Mouse (Mus musculus) embryonic facial prominence, embryonic 10.5 days (tissue): ENCODE data around the gene Mta1. TPM values are rescaled to one million over a fixed set of nuclear protein-coding genes. Genes with fewer than 3 reads are reported as not detected.
A peak's percentile ranks its signal among the peaks of the same experiment; 100 is the strongest.

Source experiments
- DNase-seq: peaks from one replicate; pipeline ENCODE4 v3.0.0-alpha.2; 2017; ENCODE audit warnings: low spot score
- H3K27ac ChIP-seq: fragments of 300-500 bp; sonication (generic); replicated peaks from 2 replicates; pipeline ENCODE4 v1.5.1; 2016; ENCODE audit warnings: mild to moderate bottlenecking
- H3K27me3 ChIP-seq: fragments of 300-500 bp; sonication (generic); replicated peaks from 2 replicates; pipeline ENCODE4 v1.6.1; 2016; ENCODE audit warnings: low read depth, mild to moderate bottlenecking; ENCODE audit not compliant: poor library complexity, severe bottlenecking
- H3K36me3 ChIP-seq: fragments of 300-500 bp; sonication (generic); replicated peaks from 2 replicates; pipeline ENCODE4 v1.6.1; 2016; ENCODE audit warnings: mild to moderate bottlenecking, moderate library complexity
- H3K4me1 ChIP-seq: fragments of 300-500 bp; sonication (generic); 2 replicates; pipeline ENCODE4 v1.6.1; 2016
- H3K4me3 ChIP-seq: fragments of 300-500 bp; sonication (generic); 2 replicates; pipeline ENCODE4 v1.5.1; 2016; ENCODE audit warnings: mild to moderate bottlenecking, moderate library complexity
- H3K9me3 ChIP-seq: fragments of 300-500 bp; sonication (generic); 2 replicates; pipeline ENCODE4 v1.6.1; 2016; ENCODE audit warnings: mild to moderate bottlenecking
- WGBS: fragments of 180-500 bp; shearing (Covaris S2); methylation state at CpG from one replicate; pipeline ENCODE4 v1.1.7; 2016; 5-methylcytosine and 5-hydroxymethylcytosine counted together
- polyA plus RNA-seq: library from polyadenylated mRNA; unstranded; fragments of >200 nt; fragmentation: Nextera tagmentation; extraction: Ambion mirVana; gene quantifications from 2 replicates; pipeline ENCODE4 v1.2.1, GENCODE M21; 2016

Gene Mta1
- polyA plus RNA-seq, 1 experiment from 2014 or later: 21.0 TPM

DNA sequence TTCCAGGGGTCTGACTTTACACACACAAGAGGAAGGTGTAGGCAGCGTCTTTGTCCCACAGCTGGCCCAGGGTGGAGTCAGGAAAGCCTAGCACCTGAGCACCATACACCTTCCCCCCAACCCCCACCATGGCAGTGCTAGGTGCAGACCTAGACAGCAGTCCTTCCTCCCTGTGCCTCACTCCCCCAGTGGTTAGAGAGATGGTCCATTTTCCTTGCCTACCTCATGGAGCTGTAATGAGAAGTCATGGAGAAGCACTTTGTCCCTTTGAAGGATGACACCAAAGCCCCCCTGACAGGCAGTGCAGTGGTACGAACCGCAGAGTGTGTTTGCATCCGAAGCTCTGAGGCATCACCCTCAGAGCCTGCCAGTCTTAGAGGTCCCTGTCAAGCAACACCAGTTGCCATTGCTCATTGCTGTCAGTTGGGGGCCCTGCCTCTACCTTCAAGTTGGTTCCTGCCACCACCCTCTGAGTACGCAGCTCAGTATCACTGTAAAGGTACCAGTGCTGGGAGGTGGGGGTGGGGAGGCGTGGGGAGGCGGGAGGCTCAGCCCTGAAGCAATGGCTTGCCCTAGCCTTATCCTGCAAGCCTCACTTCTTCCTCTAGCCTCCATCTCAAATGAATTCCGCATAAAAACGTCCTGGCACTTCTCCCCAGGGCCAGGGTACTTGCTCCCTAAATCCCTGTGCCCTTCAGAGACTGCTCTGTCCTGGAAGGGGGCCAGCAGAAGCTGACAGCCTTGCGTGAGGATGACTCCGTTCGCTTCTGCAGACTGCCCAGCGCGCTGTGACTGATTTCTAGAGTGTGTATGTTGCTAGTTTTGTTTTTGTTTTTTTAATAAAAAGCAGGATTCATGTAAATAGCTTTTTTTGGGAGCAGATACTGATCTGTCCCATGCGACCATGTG lies 24.4 kb upstream of the Mta1 start:
- Histone ChIP-seq H3K4me3 (peak overlapping the region; percentile 67), H3K4me1 (peaks cover 27% of the 10 kb centered on the region), H3K27me3 (no peaks in the 10 kb centered on the region), H3K27ac (peak overlapping the region; percentile 89), H3K36me3 (peaks cover 36% of the 10 kb centered on the region), H3K9me3 (no peaks in the 10 kb centered on the region)
- peak; percentile 47 for DNase-seq
- 13% methylated on average over 15 of the region's 15 CpGs for WGBS

DNA sequence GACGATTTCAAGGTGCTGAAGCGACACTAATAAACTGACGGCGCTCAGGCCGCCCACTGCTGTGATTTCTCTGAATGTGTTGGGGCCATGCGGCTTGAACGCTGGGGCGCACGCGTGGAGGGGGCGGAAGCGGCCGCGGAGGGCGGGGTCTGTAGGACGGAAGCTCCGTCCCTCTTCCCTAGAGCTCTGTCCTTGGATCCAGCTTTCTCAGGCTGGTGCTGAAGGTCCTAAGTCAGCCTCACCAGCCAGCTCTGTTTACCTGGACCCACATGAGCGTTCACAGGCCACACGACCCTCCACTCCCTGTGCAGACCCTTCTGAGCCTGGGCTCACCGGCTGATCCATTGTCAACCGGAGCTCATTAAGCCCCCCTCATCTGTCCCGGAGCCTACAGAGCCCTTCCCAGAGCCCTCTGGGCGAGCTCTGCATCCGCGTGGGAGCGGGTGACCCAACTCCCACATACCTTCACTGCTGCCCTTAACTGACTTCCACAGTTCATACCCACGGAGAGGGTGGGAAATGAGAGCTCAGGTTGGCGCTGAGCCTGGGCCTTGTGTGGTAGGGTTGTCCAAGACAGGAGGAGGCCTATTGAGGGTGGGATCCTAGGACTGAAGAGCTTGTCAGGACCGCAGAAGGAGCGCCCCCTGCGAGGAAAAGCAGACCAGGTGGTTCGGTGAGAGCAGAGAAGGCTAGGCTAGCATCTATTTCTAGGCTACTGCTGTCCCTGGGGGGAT lies 23.6 kb upstream of the Mta1 start, which contains the start of gene Tex22:
Tex22 (plus strand) TSS at position 174 of the 734 bp plus-strand sequence.
- H3K4me1 ChIP-seq: peaks cover 27% of the 10 kb centered on the region
- H3K9me3 ChIP-seq: no peaks in the 10 kb centered on the region
- WGBS: 3% methylated on average over 32 of the region's 32 CpGs
- H3K4me3 ChIP-seq: peak within 1 kb of the TSS; percentile 67
- H3K27me3 ChIP-seq: no peaks in the 10 kb centered on the region
- H3K36me3 ChIP-seq: peaks cover 28% of the 10 kb centered on the region
- H3K27ac ChIP-seq: peak within 1 kb of the TSS; percentile 89
- DNase-seq: peak; percentile 89

DNA sequence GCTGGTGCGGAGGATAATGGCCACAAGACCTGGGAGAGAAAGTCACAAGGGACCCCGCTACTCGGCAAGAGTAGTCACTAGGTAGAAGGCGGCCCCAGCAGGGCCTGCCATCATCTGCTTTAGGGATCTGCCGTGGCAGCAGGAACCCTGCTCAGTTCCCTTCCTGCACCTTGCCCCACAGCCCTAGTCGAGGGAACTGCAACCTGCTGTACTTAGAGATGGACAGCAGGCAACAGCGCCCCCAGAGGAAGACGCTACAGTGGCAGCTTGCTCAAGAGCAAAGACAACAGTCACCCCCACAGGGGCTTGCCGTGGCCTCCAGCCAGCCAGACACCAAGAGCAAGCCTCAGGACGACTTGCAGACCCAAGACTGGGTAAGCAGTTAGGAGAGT lies 23.0 kb upstream of the Mta1 start:
- no peaks in the 10 kb centered on the region for H3K27me3 ChIP-seq
- H3K4me3 ChIP-seq: peak overlapping the region; percentile 67
- H3K4me1 ChIP-seq: peaks cover 27% of the 10 kb centered on the region
- peak; percentile 89 for DNase-seq
- H3K36me3 ChIP-seq: peaks cover 22% of the 10 kb centered on the region
- no peaks in the 10 kb centered on the region for H3K9me3 ChIP-seq
- peak overlapping the region; percentile 89 for H3K27ac ChIP-seq
- 5% methylated on average over 10 of the region's 10 CpGs for WGBS

DNA sequence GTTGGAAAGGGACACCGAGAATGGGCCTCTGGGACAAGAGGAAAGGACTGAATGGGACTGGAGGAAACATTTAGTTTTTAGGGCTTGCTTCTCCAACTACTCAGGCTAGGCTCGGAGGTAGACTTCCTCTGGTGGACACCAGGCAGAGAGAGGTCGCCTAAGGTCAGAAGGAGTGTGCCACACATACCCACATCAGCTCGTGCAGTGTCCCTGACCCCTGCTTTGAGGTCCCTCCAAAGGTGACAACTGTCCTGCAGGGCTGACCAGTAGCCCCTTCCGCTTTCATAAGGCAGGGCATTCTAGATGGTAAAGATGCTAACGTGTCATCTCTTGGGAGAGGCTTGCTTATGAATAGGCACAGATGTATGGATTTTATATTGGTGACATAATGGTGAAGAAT lies 22.6 kb upstream of the Mta1 start:
- WGBS: 58% methylated on average over 6 of the region's 6 CpGs
- no peak for DNase-seq
- Histone ChIP-seq H3K36me3 (peaks cover 18% of the 10 kb centered on the region), H3K9me3 (no peaks in the 10 kb centered on the region), H3K4me1 (peaks cover 27% of the 10 kb centered on the region), H3K4me3 (peak overlapping the region; percentile 67; the same call in 1 of the 2 replicates), H3K27me3 (no peaks in the 10 kb centered on the region), H3K27ac (peak overlapping the region; percentile 89)

DNA sequence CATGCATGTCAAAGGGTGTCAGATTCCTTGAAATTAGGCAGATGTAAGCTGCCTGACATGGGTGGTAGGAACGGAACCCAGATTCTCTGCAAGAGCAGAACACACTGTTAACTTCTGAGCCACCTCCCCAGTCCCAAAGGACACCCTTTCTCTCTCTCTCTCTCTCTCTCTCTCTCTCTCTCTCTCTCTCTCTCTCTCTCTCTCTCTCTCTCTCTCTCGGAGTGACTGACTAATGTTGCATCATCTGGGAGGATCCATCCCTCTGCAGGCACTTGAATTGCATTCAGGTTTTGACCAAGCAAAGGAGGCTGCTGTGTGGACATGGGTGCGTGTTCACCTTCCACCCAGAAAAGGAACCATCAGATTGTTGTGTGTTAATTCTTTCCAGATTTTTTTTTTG lies 10.8 kb upstream of the Mta1 start:
- DNase-seq: no peak
- Histone ChIP-seq H3K4me3 (no peak overlapping the region), H3K27ac (no peak overlapping the region), H3K36me3 (no peaks in the 10 kb centered on the region), H3K9me3 (no peaks in the 10 kb centered on the region), H3K27me3 (peaks cover 8% of the 10 kb centered on the region), H3K4me1 (0 out of 2 replicates have a peak, but pooled peaks cover 3% of the 10 kb centered on the region)
- 71% methylated on average over 3 of the region's 3 CpGs for WGBS

DNA sequence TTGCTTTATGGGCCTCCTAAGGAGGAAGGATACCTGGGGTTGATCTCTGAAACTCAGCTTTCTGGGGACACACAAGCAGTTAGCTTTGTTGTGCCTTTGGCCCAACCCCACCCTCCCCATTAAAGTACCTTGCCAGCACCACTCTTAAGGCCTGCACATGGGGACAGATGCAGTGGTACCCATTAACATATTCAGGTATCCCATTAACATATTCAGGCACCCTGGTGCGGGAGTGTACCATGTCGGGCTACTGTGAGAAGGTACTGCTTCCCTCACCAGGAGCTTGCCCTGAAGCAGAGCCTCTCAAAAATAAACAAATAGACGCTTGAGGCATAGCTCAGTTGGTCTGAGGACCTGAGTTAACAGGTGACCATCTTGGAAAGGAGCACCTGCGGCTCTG lies 10.1 kb upstream of the Mta1 start:
- DNase-seq: no peak
- Histone ChIP-seq H3K27ac (no peak overlapping the region), H3K9me3 (no peaks in the 10 kb centered on the region), H3K4me1 (0 out of 2 replicates have a peak, but pooled peaks cover 3% of the 10 kb centered on the region), H3K36me3 (no peaks in the 10 kb centered on the region), H3K4me3 (no peak overlapping the region), H3K27me3 (peaks cover 8% of the 10 kb centered on the region)
- WGBS: 41% methylated on average over 4 of the region's 4 CpGs

DNA sequence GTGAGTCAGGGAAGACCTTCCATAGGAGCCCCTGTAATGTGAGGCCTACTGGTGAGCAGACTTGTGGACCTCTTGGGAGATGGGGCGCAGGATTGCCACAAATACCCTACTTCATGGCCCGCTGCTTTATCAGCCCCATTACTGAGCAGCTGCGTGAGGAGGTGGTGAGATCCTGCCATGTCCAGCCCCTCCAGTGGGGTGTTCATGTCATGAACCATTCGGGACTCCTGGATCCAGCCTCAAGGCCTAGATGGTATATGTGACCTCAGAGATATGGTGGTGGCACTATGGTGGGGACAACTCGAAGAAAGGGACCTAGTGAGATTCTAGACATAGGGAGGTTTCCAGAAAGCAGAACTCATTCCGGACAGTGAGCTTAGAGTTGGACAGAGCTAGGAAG lies 9.0 kb upstream of the Mta1 start:
- 94% methylated on average over 6 of the region's 6 CpGs for WGBS
- Histone ChIP-seq H3K27ac (no peak overlapping the region), H3K4me1 (0 out of 2 replicates have a peak, but pooled peaks cover 3% of the 10 kb centered on the region), H3K4me3 (no peak overlapping the region), H3K27me3 (peaks cover 8% of the 10 kb centered on the region), H3K9me3 (no peaks in the 10 kb centered on the region), H3K36me3 (no peaks in the 10 kb centered on the region)
- no peak for DNase-seq

DNA sequence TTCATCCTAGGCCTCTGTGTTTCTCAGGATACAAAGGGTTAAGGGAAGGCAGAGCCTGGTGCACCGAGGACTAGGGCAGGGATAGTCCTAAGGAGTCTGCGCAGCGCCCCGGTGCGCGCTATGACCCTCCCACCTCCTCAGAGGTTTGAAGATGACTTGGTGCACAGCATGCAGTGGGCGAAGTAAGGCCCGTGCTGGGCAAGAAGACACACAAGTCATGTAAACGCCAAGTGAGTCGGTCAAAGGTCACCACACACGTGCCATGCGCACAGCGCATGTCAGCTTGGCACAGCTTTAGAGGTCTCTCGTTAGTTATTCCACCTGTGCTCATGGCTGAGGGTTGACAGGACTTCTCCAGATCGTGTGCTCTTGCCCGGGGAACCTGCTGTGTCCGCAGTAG lies 8.0 kb upstream of the Mta1 start:
- DNase-seq: no peak
- H3K4me3 ChIP-seq: no peak overlapping the region
- peaks cover 8% of the 10 kb centered on the region for H3K27me3 ChIP-seq
- no peaks in the 10 kb centered on the region for H3K9me3 ChIP-seq
- 0 out of 2 replicates have a peak, but pooled peaks cover 3% of the 10 kb centered on the region for H3K4me1 ChIP-seq
- no peaks in the 10 kb centered on the region for H3K36me3 ChIP-seq
- no peak overlapping the region for H3K27ac ChIP-seq
- WGBS: 84% methylated on average over 17 of the region's 17 CpGs

DNA sequence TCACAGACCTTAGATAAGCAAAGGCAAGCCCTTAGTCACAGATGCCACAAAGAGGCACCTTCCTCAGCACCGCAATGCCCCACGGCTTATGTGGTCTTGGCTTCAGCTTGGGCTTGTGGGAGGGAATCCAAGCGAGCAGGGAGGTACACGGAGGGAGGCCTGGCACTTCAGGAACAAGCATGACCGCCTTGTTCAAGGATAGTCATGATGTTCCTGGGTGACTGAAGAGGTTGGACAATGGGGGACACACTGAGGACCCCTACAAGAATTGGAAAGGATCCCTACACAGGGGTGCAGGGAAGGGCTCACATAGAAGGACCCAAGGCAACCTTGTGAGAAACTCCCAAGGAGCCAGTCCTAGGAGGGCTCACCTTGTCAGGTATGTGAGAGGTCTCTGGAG lies 1.0 kb upstream of the Mta1 start:
- 91% methylated on average over 5 of the region's 5 CpGs for WGBS
- Histone ChIP-seq H3K4me1 (peaks cover 36% of the 10 kb centered on the region), H3K4me3 (peak overlapping the region; percentile 99), H3K27me3 (no peaks in the 10 kb centered on the region), H3K9me3 (no peaks in the 10 kb centered on the region), H3K27ac (peak overlapping the region; percentile 99), H3K36me3 (peaks cover 29% of the 10 kb centered on the region)
- DNase-seq: no peak

DNA sequence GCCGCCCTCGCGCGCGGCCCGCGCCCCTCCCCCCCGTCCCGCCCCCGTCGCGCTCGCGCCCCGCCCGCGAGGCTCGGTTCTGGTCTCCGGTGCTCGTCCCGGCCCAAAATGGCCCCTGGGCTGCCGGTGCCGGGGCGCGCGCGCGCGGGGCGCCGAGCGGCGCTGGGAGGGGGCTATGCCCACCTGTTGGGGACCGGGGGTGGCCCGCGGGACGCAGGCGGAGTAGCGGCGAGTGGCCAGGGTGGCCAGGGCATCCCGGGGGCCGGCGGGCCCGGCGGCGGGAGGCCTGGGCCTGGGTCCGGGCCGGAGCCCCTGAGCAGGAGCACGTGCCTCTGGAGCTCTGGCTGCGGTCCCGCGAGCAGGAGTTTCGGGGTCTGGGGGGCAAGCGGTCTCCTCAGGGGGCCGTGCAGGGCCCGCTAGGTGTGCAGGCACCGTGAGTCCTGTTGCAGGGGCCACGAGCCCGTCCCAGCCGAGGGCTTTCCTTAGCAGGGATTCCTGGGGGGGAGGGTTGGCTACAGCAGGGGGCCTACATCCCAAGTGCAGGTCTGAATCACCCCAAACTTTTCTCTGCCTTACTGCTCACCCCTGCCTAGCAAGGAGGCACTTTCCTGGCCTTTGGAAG lies 563 bp downstream of the Mta1 start:
- peak; percentile 59 for DNase-seq
- 2% methylated on average over 60 of the region's 60 CpGs for WGBS
- H3K9me3 ChIP-seq: no peaks in the 10 kb centered on the region
- no peaks in the 10 kb centered on the region for H3K27me3 ChIP-seq
- peak overlapping the region; percentile 99 for H3K4me3 ChIP-seq
- peaks cover 44% of the 10 kb centered on the region for H3K4me1 ChIP-seq
- peaks cover 45% of the 10 kb centered on the region for H3K36me3 ChIP-seq
- H3K27ac ChIP-seq: peak overlapping the region; percentile 99

DNA sequence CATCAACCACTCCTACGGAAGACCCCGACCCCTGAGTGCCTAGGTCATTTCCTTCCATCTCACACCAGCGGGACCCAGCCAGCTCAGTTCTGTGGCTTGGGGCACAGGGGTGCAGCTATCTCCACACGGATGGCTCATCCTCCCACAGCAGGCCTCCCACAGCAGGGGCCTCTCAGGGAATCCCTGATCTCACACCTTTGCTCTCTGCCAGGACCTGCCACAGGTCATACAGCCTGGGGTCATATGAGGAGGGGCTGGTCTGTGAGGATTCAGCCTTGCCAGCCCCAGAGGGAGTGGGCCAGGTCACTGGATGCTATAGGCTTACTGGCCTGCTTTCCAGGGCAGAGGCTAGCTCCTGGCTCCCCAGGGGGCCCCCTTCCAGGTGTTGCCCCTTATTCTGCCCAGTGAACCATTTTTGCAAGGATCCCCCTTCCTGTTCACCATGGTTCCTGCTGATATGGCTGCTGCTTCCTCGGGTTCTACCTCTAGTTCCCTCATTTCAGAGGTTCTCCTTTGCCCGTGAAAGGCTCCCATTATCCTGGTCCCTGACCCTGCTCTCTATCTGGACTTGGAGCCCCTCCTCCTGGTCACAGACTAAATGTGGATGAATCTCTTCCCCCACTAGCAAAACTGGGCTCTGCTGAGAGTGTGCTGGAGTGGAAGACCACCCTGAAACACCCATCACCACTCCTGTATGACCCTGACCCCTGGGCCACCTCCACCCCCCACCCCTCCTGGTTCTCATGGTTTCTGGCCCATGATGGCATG lies 1.6 kb downstream of the Mta1 start:
- 31% methylated on average over 6 of the region's 6 CpGs for WGBS

More for the DNA sequence above, 1.6 kb downstream of the Mta1 start:
- H3K36me3 ChIP-seq: peaks cover 55% of the 10 kb centered on the region
- peaks cover 48% of the 10 kb centered on the region for H3K4me1 ChIP-seq
- no peaks in the 10 kb centered on the region for H3K27me3 ChIP-seq
- peak overlapping the region; percentile 99 for H3K27ac ChIP-seq
- H3K4me3 ChIP-seq: peak overlapping the region; percentile 99
- DNase-seq: no peak
- no peaks in the 10 kb centered on the region for H3K9me3 ChIP-seq
